Mouse (Mus musculus) liver (tissue): ENCODE measurements around the gene Zc3h8.

Source experiments
- DNase-seq: peaks from one replicate; pipeline ENCODE4 v3.0.0-alpha.2; 2020; ENCODE audit warnings: mixed read lengths

Gene Zc3h8

DNA sequence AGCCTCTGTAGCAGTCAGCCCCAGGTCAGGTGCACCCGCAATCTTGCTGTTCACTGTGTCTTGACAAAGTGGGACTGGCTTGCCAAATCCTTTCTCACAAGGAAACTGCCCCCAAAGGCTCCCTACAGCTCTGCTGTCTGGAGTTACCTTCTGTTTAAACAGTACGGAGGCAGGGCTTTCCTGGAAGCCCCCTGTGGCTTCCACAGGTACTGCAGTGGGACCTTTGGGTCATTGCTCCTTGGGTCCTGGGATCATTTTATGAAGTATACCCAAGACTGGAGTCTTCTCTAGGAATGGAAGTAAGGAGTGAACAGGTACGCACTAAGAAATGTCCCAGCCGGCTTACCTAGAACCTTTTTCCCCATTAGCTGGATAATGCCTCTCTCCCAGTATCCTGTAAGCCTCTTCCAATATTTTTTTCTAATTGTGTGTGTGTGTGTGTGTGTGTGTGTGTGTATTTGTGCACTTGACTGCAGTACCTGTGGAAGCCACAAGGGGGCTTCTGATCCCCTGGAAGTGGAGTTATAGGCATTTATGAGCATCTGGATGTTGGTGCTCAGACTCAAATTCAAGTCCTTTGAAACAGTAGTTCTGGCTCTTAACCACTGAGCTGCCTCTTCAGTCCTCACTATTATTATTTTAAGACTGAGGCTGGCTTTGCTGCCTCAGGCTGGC, 53.1 kb downstream of the Zc3h8 start:
- no peak for DNase-seq

GRCm38 (mm10) chr2:128887866-128888550, 55.9 kb downstream of the Zc3h8 start:
- DNase-seq = no peak

- no peak for DNase-seq
Measured at GRCm38 (mm10) chr2:128885225-128885811, 58.6 kb downstream of the Zc3h8 start.

DNA sequence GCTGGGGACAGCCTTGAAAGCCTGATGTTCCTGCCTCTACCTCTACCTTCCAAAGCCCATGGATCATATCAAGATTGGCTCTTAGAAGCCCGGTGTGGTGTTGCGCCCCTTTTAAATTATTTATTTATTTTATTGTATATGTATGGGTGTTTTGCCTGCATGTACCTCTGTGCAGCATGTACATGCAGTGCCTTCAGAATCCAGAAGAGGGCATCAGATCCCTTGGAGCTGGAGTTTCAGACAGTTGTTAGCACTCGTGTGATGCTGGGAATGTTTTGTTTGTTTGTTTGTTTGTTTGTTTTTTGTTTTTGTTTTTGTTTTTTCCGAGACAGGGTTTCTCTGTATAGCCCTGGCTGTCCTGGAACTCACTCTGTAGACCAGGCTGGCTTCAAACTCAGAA, 62.6 kb downstream of the Zc3h8 start:
- peak; percentile 24 for DNase-seq
